Mouse (Mus musculus): Measurements from ENCODE around the gene Taf4. TPM values are rescaled to one million over a fixed set of nuclear protein-coding genes. Genes with fewer than 3 reads are reported as not detected.

Gene Taf4
- polyA plus RNA-seq, 1 experiment, result 9.1 TPM

DNA sequence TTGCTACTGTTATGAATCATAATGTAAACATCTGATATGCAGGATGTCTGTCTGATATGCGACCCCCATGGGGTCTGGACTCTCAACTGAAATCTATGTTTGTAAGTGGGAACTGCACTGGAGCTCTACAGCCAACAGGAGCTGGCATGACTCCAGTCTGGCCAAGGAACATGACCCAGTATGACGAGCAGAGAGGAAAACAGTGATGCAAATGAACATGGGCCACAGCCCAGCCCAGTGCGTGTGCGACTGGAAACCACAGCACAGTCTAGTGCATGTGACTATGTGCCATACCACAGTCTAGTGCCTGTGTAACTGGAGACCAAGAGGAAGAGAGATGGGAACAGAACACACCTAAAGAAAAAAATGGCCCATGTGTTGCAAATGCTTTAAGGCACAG, 56.4 kb downstream of the Taf4 start:
- TF ChIP-seq GATA1 (IDR thresholded peaks at IDR 0.05; ENCODE audit: borderline replicate concordance, low read length), result no peak
- TF ChIP-seq FLI1 (IDR thresholded peaks at IDR 0.05; ENCODE audit: low read length), result no peak
- Histone ChIP-seq H3K9me3 (0 out of 2 replicates have a peak, but pooled peaks cover 5% of the 10 kb centered on the region), H3K27me3 (replicated peaks) (no peaks in the 10 kb centered on the region), H3K4me3 (replicated peaks) (no peak overlapping the region), H3K36me3 (replicated peaks; ENCODE audit: low read length) (peaks cover 98% of the 10 kb centered on the region), H3K4me1 (peaks cover 29% of the 10 kb centered on the region)

DNA sequence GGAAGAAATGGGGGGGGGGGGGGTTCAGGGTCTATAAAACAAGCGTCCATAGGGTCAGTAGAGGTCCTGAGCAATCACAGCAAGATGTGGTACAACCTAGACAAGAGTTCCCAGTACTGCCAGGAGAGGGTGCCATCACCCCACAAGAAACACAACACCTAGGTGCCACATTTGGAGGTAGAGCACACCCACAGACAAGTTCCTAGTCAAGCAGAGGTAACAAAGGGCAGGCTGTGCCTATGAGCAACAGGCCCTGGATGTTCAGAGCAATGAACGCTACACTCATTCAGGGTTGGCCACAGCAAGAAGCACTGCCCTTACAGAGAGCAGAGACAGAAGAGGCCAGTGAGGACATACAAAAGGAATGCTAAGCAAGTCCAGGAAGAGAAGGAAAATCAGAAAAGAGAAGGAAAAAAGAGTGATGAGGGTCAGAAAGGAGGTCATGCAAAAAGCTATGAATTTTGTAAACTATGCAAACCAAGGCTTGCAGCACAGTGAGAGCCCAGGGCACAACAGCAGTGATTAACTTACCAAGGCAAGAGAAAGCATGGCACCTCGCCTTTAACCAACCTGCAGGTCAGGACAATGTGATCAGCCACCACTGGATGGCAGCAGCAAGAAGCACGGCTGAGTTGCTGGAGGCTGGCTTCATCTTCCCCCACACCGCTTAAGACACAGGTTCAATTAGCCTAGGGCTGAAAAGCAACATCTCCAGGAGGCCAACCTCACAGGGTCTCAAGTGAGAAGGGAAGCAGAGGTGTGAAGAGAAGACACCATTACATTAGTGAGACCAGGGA, 59.4 kb downstream of the Taf4 start:
- Histone ChIP-seq H3K36me3 (replicated peaks; ENCODE audit: low read length) (peaks cover 97% of the 10 kb centered on the region), H3K27me3 (replicated peaks) (no peaks in the 10 kb centered on the region), H3K4me1 (peaks cover 43% of the 10 kb centered on the region), H3K4me3 (replicated peaks) (no peak overlapping the region), H3K9me3 (0 out of 2 replicates have a peak, but pooled peaks cover 5% of the 10 kb centered on the region)
- TF ChIP-seq GATA1 (IDR thresholded peaks at IDR 0.05; ENCODE audit: borderline replicate concordance, low read length), result no peak
- no peak for TF ChIP-seq FLI1 (IDR thresholded peaks at IDR 0.05; ENCODE audit: low read length)

- peaks cover 88% of the 10 kb centered on the region for H3K36me3 ChIP-seq (replicated peaks; ENCODE audit: low read length)
Observed at GRCm38 (mm10) chr2:179914246-179914645, 62.2 kb downstream of the Taf4 start.

DNA sequence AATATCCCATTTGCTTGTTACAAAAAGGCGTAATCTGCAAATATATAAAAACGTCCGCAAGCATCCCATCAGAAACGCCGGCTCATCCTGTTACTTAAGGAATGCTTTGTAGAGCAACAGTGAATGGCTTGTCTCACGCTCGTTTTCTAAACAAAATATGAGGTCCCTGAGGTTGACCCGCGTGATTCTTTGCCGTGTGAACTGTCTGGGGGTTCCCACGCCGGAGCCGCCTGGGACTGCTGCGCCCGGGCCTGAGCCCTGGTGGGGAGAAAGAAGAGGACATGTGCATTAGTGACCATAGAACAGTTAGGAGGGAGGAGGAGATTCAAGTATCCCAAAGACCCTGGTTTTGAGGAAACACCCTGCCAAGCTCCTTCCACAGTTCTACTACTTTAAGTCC, 63.1 kb downstream of the Taf4 start:
- no peak overlapping the region for H3K4me3 ChIP-seq (replicated peaks)
- no peaks in the 10 kb centered on the region for H3K27me3 ChIP-seq (replicated peaks)
- H3K4me1 ChIP-seq, result peaks cover 37% of the 10 kb centered on the region
- H3K36me3 ChIP-seq (replicated peaks; ENCODE audit: low read length), result peaks cover 79% of the 10 kb centered on the region
- TF ChIP-seq FLI1 (IDR thresholded peaks at IDR 0.05; ENCODE audit: low read length), result no peak
- TF ChIP-seq GATA1 (IDR thresholded peaks at IDR 0.05; ENCODE audit: borderline replicate concordance, low read length), result no peak
- no peaks in the 10 kb centered on the region for H3K9me3 ChIP-seq

More at GRCm38 (mm10) chr2:179914246-179914645, 62.2 kb downstream of the Taf4 start:
- H3K27me3 ChIP-seq (replicated peaks), result no peaks in the 10 kb centered on the region
- no peak overlapping the region for H3K4me3 ChIP-seq (replicated peaks)
- H3K4me1 ChIP-seq, result peaks cover 44% of the 10 kb centered on the region
- no peaks in the 10 kb centered on the region for H3K9me3 ChIP-seq
- TF ChIP-seq GATA1 (IDR thresholded peaks at IDR 0.05; ENCODE audit: borderline replicate concordance, low read length) (no peak), FLI1 (IDR thresholded peaks at IDR 0.05; ENCODE audit: low read length) (no peak)

- peaks cover 33% of the 10 kb centered on the region for H3K4me1 ChIP-seq
- H3K36me3 ChIP-seq (replicated peaks; ENCODE audit: low read length), result peaks cover 74% of the 10 kb centered on the region
- no peak for TF ChIP-seq GATA1 (IDR thresholded peaks at IDR 0.05; ENCODE audit: borderline replicate concordance, low read length)
- TF ChIP-seq FLI1 (IDR thresholded peaks at IDR 0.05; ENCODE audit: low read length), result no peak
Observed at GRCm38 (mm10) chr2:179912911-179913310, 63.5 kb downstream of the Taf4 start.

GRCm38 (mm10) chr2:179896949-179897348, 79.5 kb downstream of the Taf4 start:
- TF ChIP-seq GATA1 (IDR thresholded peaks at IDR 0.05; ENCODE audit: borderline replicate concordance, low read length), result no peak
- no peaks in the 10 kb centered on the region for H3K4me1 ChIP-seq
- no peaks in the 10 kb centered on the region for H3K9me3 ChIP-seq
- H3K4me3 ChIP-seq (replicated peaks), result no peak overlapping the region
- peaks cover 73% of the 10 kb centered on the region for H3K27me3 ChIP-seq (replicated peaks)
- no peaks in the 10 kb centered on the region for H3K36me3 ChIP-seq (replicated peaks; ENCODE audit: low read length)

More at GRCm38 (mm10) chr2:179912911-179913310, 63.5 kb downstream of the Taf4 start:
- H3K27me3 ChIP-seq (replicated peaks), result no peaks in the 10 kb centered on the region
- H3K4me3 ChIP-seq (replicated peaks), result no peak overlapping the region
- no peaks in the 10 kb centered on the region for H3K9me3 ChIP-seq

DNA sequence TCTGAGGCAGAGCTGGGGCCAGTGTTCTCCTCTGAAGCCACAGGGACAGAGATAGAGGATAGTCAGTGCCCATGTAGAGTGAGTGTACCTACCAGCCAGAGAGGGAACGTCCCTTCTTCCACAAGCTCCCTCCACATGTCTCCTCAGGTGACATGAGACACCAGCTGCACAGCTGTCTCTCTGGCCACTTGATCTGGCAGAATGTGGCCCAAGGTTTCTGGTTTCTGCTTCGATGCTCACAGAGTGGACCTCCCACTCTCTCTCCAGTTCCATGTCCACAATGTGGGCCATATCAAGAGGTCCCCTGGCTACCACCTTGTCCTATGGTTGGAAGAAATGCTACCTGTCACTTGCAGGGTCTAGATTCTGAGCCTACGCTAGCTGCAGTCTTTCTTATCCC, 85.4 kb downstream of the Taf4 start:
- no peaks in the 10 kb centered on the region for H3K36me3 ChIP-seq (replicated peaks; ENCODE audit: low read length)
- H3K9me3 ChIP-seq, result no peaks in the 10 kb centered on the region
- H3K4me3 ChIP-seq (replicated peaks), result no peak overlapping the region
- peaks cover 67% of the 10 kb centered on the region for H3K27me3 ChIP-seq (replicated peaks)
- TF ChIP-seq FLI1 (IDR thresholded peaks at IDR 0.05; ENCODE audit: low read length) (no peak), GATA1 (IDR thresholded peaks at IDR 0.05; ENCODE audit: borderline replicate concordance, low read length) (no peak)
- H3K4me1 ChIP-seq, result peaks cover 4% of the 10 kb centered on the region

GRCm38 (mm10) chr2:179884561-179884960, 91.9 kb downstream of the Taf4 start:
- Histone ChIP-seq H3K4me3 (replicated peaks) (no peak overlapping the region), H3K36me3 (replicated peaks; ENCODE audit: low read length) (no peaks in the 10 kb centered on the region), H3K27me3 (replicated peaks) (peaks cover 72% of the 10 kb centered on the region), H3K9me3 (no peaks in the 10 kb centered on the region), H3K4me1 (peaks cover 10% of the 10 kb centered on the region)
- no peak for TF ChIP-seq FLI1 (IDR thresholded peaks at IDR 0.05; ENCODE audit: low read length)
- no peak for TF ChIP-seq GATA1 (IDR thresholded peaks at IDR 0.05; ENCODE audit: borderline replicate concordance, low read length)

DNA sequence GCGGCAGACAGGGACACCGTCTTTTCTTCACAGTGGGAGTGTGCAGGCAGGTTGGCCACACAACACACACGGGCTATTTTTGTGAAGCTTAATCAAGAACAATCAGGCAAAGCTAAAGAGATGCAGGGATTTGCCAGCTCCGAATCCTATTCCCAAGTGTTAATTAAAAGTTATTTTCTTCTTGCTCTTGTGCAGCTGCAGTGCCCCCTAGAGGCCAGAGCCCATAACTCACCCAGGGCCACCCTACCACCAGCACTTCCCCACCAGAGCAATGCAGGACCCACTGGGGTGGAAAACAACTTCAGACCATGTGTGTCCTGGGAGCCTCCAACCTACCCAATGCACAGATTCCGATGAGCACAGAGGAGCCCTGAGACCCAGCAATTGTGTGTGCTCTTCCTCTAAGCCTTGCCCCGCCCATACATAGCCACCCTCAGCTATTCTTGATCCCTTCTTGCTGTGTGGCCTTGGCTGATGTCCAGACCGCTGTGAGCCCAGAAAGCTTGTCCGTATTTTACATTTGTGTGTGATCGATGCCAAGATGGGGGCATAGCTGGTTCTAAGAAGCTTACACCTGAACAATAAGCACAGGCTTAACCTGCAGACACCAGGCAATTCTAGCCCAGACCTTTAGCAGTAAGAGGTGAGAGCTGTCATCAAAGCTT, 98.8 kb downstream of the Taf4 start:
- Histone ChIP-seq H3K36me3 (replicated peaks; ENCODE audit: low read length) (no peaks in the 10 kb centered on the region), H3K4me1 (peaks cover 12% of the 10 kb centered on the region), H3K9me3 (no peaks in the 10 kb centered on the region), H3K27me3 (replicated peaks) (peaks cover 58% of the 10 kb centered on the region), H3K4me3 (replicated peaks) (no peak overlapping the region)
- TF ChIP-seq GATA1 (IDR thresholded peaks at IDR 0.05; ENCODE audit: borderline replicate concordance, low read length) (no peak), FLI1 (IDR thresholded peaks at IDR 0.05; ENCODE audit: low read length) (no peak)

DNA sequence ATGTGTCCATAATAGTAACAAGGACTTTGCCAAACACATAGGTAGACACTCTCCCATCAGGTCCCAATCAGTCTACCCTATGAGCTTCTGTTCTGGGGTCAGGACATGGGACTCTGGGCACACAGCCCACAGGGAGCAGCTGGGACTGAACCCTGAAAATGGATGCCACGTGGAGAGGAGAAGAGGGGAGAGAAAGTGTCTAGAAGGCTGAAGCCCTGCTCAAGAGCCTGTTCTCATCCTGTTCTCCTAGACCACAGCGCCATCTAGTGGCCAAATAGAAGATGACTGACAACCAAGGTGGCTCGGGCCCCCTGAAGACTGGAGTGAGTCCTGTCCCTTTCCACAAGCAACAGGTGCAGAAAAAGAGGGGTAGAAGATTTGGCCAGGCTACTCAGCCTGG, 101.3 kb downstream of the Taf4 start:
- peaks cover 56% of the 10 kb centered on the region for H3K27me3 ChIP-seq (replicated peaks)
- H3K9me3 ChIP-seq, result no peaks in the 10 kb centered on the region
- H3K36me3 ChIP-seq (replicated peaks; ENCODE audit: low read length), result no peaks in the 10 kb centered on the region
- no peak overlapping the region for H3K4me3 ChIP-seq (replicated peaks)
- no peak for TF ChIP-seq FLI1 (IDR thresholded peaks at IDR 0.05; ENCODE audit: low read length)
- TF ChIP-seq GATA1 (IDR thresholded peaks at IDR 0.05; ENCODE audit: borderline replicate concordance, low read length), result no peak
- H3K4me1 ChIP-seq, result peaks cover 12% of the 10 kb centered on the region
